Mouse (Mus musculus) myocyte (in vitro differentiated cells): ENCODE results near the gene Fth1. TPM values are rescaled to one million over a fixed set of nuclear protein-coding genes. Genes with fewer than 3 reads are reported as not detected.

ENCODE experiments used
- H3K27me3 ChIP-seq: one replicate; pipeline ENCODE4 v1.6.1; 2011; ENCODE audit not compliant: control insufficient read depth, insufficient read depth, insufficient read length
- H3K36me3 ChIP-seq: one replicate; pipeline ENCODE4 v1.6.1; 2011; ENCODE audit not compliant: control insufficient read depth, insufficient read depth
- H3K4me2 ChIP-seq: one replicate; pipeline ENCODE4 v1.6.1; 2011; ENCODE audit warnings: low read depth, control low read depth
- H3K4me3 ChIP-seq: one replicate; pipeline ENCODE4 v1.5.1; 2011; ENCODE audit warnings: mild to moderate bottlenecking, control low read depth, moderate library complexity
- H3K79me2 ChIP-seq: one replicate; pipeline ENCODE4 v1.6.1; 2011; ENCODE audit not compliant: control insufficient read depth, insufficient read depth
- H3ac ChIP-seq: one replicate; pipeline ENCODE4 v1.6.1; 2011; ENCODE audit not compliant: control insufficient read depth, insufficient read length
- CEBPB ChIP-seq: IDR thresholded peaks from 2 replicates; pipeline ENCODE4 v1.6.1; 2011; ENCODE audit warnings: mild to moderate bottlenecking, moderate library complexity; ENCODE audit not compliant: poor library complexity, insufficient read depth, severe bottlenecking
- E2F4 ChIP-seq: IDR thresholded peaks from one replicate; pipeline ENCODE4 v1.6.1; 2011; ENCODE audit warnings: mild to moderate bottlenecking, control low read depth, moderate library complexity; ENCODE audit not compliant: insufficient read depth
- MAX ChIP-seq: IDR thresholded peaks from one replicate; pipeline ENCODE4 v1.6.1; 2011; ENCODE audit warnings: low read depth, mild to moderate bottlenecking, control low read depth
- MYOD1 ChIP-seq, 3 experiments: IDR thresholded peaks; one replicate each; pipeline ENCODE4 v1.6.1; 2011; ENCODE audit warnings: control low read depth in 2 of 3, low read depth in 2 of 3, mild to moderate bottlenecking in 2 of 3, moderate library complexity in 1 of 3; ENCODE audit not compliant: insufficient read length in 2 of 3, control insufficient read depth in 1 of 3
- MYOG ChIP-seq, 3 experiments: IDR thresholded peaks; one replicate each; pipeline ENCODE4 v1.6.1; 2011; ENCODE audit warnings: control low read depth in 2 of 3, low read depth in 2 of 3, mild to moderate bottlenecking in 2 of 3; ENCODE audit not compliant: insufficient read length in 2 of 3, control insufficient read depth in 1 of 3, insufficient read depth in 1 of 3
- POLR2A ChIP-seq: IDR thresholded peaks from one replicate; pipeline ENCODE4 v1.6.1; 2011; ENCODE audit warnings: low read depth, mild to moderate bottlenecking, control low read depth, moderate library complexity; ENCODE audit not compliant: insufficient read length
- POLR2AphosphoS2 ChIP-seq: IDR thresholded peaks from one replicate; pipeline ENCODE4 v1.6.1; 2011; ENCODE audit warnings: low read depth, control low read depth; ENCODE audit not compliant: insufficient read length
- REST ChIP-seq: IDR thresholded peaks from one replicate; pipeline ENCODE4 v1.6.1; 2011; ENCODE audit warnings: mild to moderate bottlenecking, control low read depth, moderate library complexity; ENCODE audit not compliant: insufficient read depth, insufficient read length
- SRF ChIP-seq: IDR thresholded peaks from one replicate; pipeline ENCODE4 v1.6.1; 2011; ENCODE audit warnings: low read depth; ENCODE audit not compliant: control insufficient read depth, insufficient read length
- TCF12 ChIP-seq: IDR thresholded peaks from one replicate; pipeline ENCODE4 v1.6.1; 2011; ENCODE audit warnings: mild to moderate bottlenecking, control low read depth; ENCODE audit not compliant: poor library complexity, insufficient read depth, severe bottlenecking
- TCF3 ChIP-seq: IDR thresholded peaks from one replicate; pipeline ENCODE4 v1.6.1; 2011; ENCODE audit warnings: low read depth, control low read depth; ENCODE audit not compliant: insufficient read length
- USF1 ChIP-seq: IDR thresholded peaks from one replicate; pipeline ENCODE4 v1.6.1; 2011; ENCODE audit warnings: low read depth, mild to moderate bottlenecking, control low read depth, moderate library complexity
- polyA plus RNA-seq: library from polyadenylated mRNA; unstranded; fragments of >200 nt; fragmentation: generic; extraction: Trizol; gene quantifications from one replicate; pipeline ENCODE4 v1.2.1, GENCODE M21; 2012; ENCODE audit warnings: missing spikeins

Fth1 gene
- polyA plus RNA-seq, 1 experiment, result 6,603 TPM

DNA sequence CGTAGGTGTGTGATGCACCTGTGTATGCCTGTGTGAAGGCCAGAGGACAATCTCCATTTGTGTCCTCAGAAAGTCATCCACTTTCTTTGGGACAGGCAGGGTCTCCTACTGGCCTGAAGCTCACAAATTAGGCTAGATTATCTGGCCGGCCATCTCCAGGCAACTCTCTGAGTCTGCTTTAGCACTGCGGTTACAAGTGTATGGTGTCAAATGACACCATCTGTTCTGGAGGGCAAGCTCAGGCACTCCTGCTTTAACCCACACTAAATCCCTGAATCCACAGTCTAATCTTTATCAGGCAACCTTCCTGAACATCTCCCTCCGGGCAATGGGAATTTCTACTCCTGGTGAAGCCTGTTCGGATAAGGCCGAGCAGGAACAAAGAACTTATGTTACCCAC lies 6.8 kb downstream of the Fth1 start:
- TF ChIP-seq REST, result no peak
- no peak for TF ChIP-seq SRF
- peak; percentile 78 for TF ChIP-seq POLR2AphosphoS2
- peak in 2 of 3 experiments; percentile 82 to 94 for TF ChIP-seq MYOG (IDR thresholded peaks at IDR 0.05; ENCODE audit: control insufficient read depth in 1 of 3, insufficient read depth in 1 of 3, insufficient read length in 2 of 3, low read depth in 2 of 3)
- TF ChIP-seq USF1, result no peak
- peak; percentile 18 to 88 (median 82) for TF ChIP-seq MYOD1 (IDR thresholded peaks at IDR 0.05; ENCODE audit: control insufficient read depth in 1 of 3, insufficient read length in 2 of 3, low read depth in 2 of 3)
- peak; percentile 57 for TF ChIP-seq TCF3
- TF ChIP-seq TCF12, result peak; percentile 89
- TF ChIP-seq POLR2A, result peak; percentile 21
- Histone ChIP-seq H3K27me3 (no peaks in the 10 kb centered on the region), H3ac (no peak overlapping the region), H3K36me3 (peaks cover 27% of the 10 kb centered on the region), H3K4me2 (peak overlapping the region; percentile 44), H3K79me2 (peaks cover 23% of the 10 kb centered on the region), H3K4me3 (no peak overlapping the region)

GRCm38 (mm10) chr19:9987593-9987992 lies 7.2 kb downstream of the Fth1 start:
- no peaks in the 10 kb centered on the region for H3K27me3 ChIP-seq
- peaks cover 23% of the 10 kb centered on the region for H3K79me2 ChIP-seq
- H3K4me3 ChIP-seq, result no peak overlapping the region
- H3ac ChIP-seq, result no peak overlapping the region
- H3K36me3 ChIP-seq, result peaks cover 27% of the 10 kb centered on the region
- H3K4me2 ChIP-seq, result peak overlapping the region; percentile 37
- TF ChIP-seq CEBPB (no peak), MYOD1 (IDR thresholded peaks at IDR 0.05; ENCODE audit: control insufficient read depth in 1 of 3, insufficient read length in 2 of 3, low read depth in 2 of 3) (no peak), TCF3 (no peak), POLR2AphosphoS2 (peak; percentile 59), POLR2A (no peak), SRF (no peak)

- no peaks in the 10 kb centered on the region for H3K27me3 ChIP-seq
- H3K79me2 ChIP-seq, result peaks cover 7% of the 10 kb centered on the region
- peaks cover 21% of the 10 kb centered on the region for H3K36me3 ChIP-seq
- no peak for TF ChIP-seq SRF
- TF ChIP-seq USF1, result no peak
- TF ChIP-seq MAX, result no peak
- TF ChIP-seq REST, result no peak
- TF ChIP-seq TCF3, result no peak
- TF ChIP-seq CEBPB, result no peak
- TF ChIP-seq MYOG (IDR thresholded peaks at IDR 0.05; ENCODE audit: control insufficient read depth in 1 of 3, insufficient read depth in 1 of 3, insufficient read length in 2 of 3, low read depth in 2 of 3), result no peak
- TF ChIP-seq MYOD1 (IDR thresholded peaks at IDR 0.05; ENCODE audit: control insufficient read depth in 1 of 3, insufficient read length in 2 of 3, low read depth in 2 of 3), result no peak
- TF ChIP-seq POLR2A, result no peak
- TF ChIP-seq POLR2AphosphoS2, result no peak
- no peak for TF ChIP-seq E2F4
- no peak overlapping the region for H3K4me3 ChIP-seq
- no peak overlapping the region for H3ac ChIP-seq
- no peak overlapping the region for H3K4me2 ChIP-seq
Observed at GRCm38 (mm10) chr19:9989171-9989883, 8.9 kb downstream of the Fth1 start.

- H3K79me2 ChIP-seq, result peaks cover 2% of the 10 kb centered on the region
- no peak overlapping the region for H3K4me3 ChIP-seq
- no peak for TF ChIP-seq CEBPB
- TF ChIP-seq POLR2A, result no peak
- TF ChIP-seq MYOG (IDR thresholded peaks at IDR 0.05; ENCODE audit: control insufficient read depth in 1 of 3, insufficient read depth in 1 of 3, insufficient read length in 2 of 3, low read depth in 2 of 3), result no peak
- H3K36me3 ChIP-seq, result peaks cover 15% of the 10 kb centered on the region
- H3K27me3 ChIP-seq, result no peaks in the 10 kb centered on the region
- no peak overlapping the region for H3K4me2 ChIP-seq
- H3ac ChIP-seq, result no peak overlapping the region
Observed at GRCm38 (mm10) chr19:9989884-9990256, 9.5 kb downstream of the Fth1 start.

- Histone ChIP-seq H3K27me3 (no peaks in the 10 kb centered on the region), H3K79me2 (no peaks in the 10 kb centered on the region), H3K4me2 (no peak overlapping the region), H3K4me3 (no peak overlapping the region), H3K36me3 (peaks cover under 1% of the 10 kb centered on the region), H3ac (no peak overlapping the region)
- TF ChIP-seq POLR2AphosphoS2 (no peak), POLR2A (no peak), MYOD1 (IDR thresholded peaks at IDR 0.05; ENCODE audit: control insufficient read depth in 1 of 3, insufficient read length in 2 of 3, low read depth in 2 of 3) (no peak), USF1 (no peak), CEBPB (no peak), REST (no peak), TCF3 (no peak)
Observed at GRCm38 (mm10) chr19:9991304-9991703, 10.9 kb downstream of the Fth1 start.
